Mouse (Mus musculus): ENCODE data around the gene Cog5. TPM values are rescaled to one million over a fixed set of nuclear protein-coding genes. Genes with fewer than 3 reads are reported as not detected.

Gene Cog5
- polyA plus RNA-seq, 1 experiment from 2014 or later = 34.9 TPM

GRCm38 (mm10) chr12:31713600-31713999 is 58.9 kb downstream of the Cog5 start, which contains the start of gene Gpr22:
Gene Gpr22, minus strand, starts transcription at chr12:31713947.
- ATAC-seq (replicated peaks; ENCODE audit: low FRiP score, low TSS enrichment, low read depth) = no peak
- H3K4me3 ChIP-seq (ENCODE audit: low read depth, low read length) = no peak within 1 kb of the TSS

GRCm38 (mm10) chr12:31714070-31714469 is 59.4 kb downstream of the Cog5 start:
- WGBS = 73% methylated on average over 3 of the region's 3 CpGs
- no peak overlapping the region for H3K27ac ChIP-seq (ENCODE audit: low read depth)

More at GRCm38 (mm10) chr12:31713600-31713999, 58.9 kb downstream of the Cog5 start, which contains the start of gene Gpr22:
- no peak within 1 kb of the TSS for H3K27ac ChIP-seq (ENCODE audit: low read depth)
- H3K4me2 ChIP-seq (ENCODE audit: low read length) = no peak within 1 kb of the TSS
- DNase-seq (ENCODE audit: low spot score) = no peak
- no peak within 1 kb of the TSS for H3K9ac ChIP-seq (ENCODE audit: low read length)
- no peaks in the 10 kb centered on the region for H3K27me3 ChIP-seq (replicated peaks; ENCODE audit: control insufficient read depth, insufficient read depth, low read length)
- H3K36me3 ChIP-seq (ENCODE audit: control insufficient read depth, insufficient read depth, low read length) = no peaks in the 10 kb centered on the region
- 45% methylated on average over 6 of the region's 6 CpGs for WGBS
- no peaks in the 10 kb centered on the region for H3K4me1 ChIP-seq (replicated peaks; ENCODE audit: control insufficient read depth, insufficient read depth, low read length)
- H3K9me3 ChIP-seq (ENCODE audit: control insufficient read depth, low read length) = no peaks in the 10 kb centered on the region

DNA sequence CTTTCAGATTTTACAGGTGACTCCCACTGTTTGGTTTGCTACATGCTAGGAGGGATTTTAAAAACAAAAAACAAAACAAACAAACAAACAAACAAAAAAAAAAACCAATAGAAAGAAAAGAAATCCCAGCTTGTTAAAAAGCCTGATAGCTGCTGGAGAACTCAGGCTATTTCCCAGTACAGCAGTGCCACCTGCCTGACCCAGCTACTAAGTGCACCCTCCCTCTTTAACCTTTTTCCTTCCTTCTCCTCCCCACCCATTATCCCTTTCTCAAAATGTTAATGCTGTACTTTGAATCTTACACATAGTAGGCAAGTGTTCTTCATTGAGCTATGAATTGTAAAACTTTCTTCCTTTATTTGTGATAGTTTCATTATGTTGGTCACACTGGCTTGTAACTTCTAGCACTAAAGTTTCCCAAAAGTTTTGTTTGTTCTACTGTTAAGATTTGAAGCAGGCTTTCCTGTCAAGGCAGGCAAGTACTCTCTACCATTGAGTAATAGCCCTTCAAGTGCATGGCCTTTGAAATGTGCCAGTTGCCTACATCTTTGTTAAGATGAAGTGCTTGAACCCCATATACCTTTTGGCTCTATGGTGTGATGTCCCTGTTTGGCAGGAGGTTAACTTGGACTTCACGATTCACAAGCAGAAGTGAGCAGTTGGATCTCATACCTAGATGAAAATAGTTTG is 65.1 kb downstream of the Cog5 start:
- 84% methylated on average over 1 of the region's 1 CpGs for WGBS
- Histone ChIP-seq H3K27ac (ENCODE audit: low read depth) (no peak overlapping the region), H3K36me3 (ENCODE audit: control insufficient read depth, insufficient read depth, low read length) (no peaks in the 10 kb centered on the region), H3K4me1 (replicated peaks; ENCODE audit: control insufficient read depth, insufficient read depth, low read length) (no peaks in the 10 kb centered on the region; the same call in 1 of the 2 replicates), H3K9ac (ENCODE audit: low read length) (no peak overlapping the region), H3K4me2 (ENCODE audit: low read length) (no peak overlapping the region), H3K4me3 (ENCODE audit: low read depth, low read length) (no peak overlapping the region), H3K27me3 (replicated peaks; ENCODE audit: control insufficient read depth, insufficient read depth, low read length) (no peaks in the 10 kb centered on the region), H3K9me3 (ENCODE audit: control insufficient read depth, low read length) (no peaks in the 10 kb centered on the region)
- DNase-seq (ENCODE audit: low spot score) = no peak
- no peak for ATAC-seq (replicated peaks; ENCODE audit: low FRiP score, low TSS enrichment, low read depth)

More at GRCm38 (mm10) chr12:31714070-31714469, 59.4 kb downstream of the Cog5 start:
- Histone ChIP-seq H3K9ac (ENCODE audit: low read length) (no peak overlapping the region), H3K4me1 (replicated peaks; ENCODE audit: control insufficient read depth, insufficient read depth, low read length) (no peaks in the 10 kb centered on the region; the same call in 1 of the 2 replicates), H3K27me3 (replicated peaks; ENCODE audit: control insufficient read depth, insufficient read depth, low read length) (no peaks in the 10 kb centered on the region), H3K36me3 (ENCODE audit: control insufficient read depth, insufficient read depth, low read length) (no peaks in the 10 kb centered on the region), H3K4me3 (ENCODE audit: low read depth, low read length) (no peak overlapping the region), H3K4me2 (ENCODE audit: low read length) (no peak overlapping the region), H3K9me3 (ENCODE audit: control insufficient read depth, low read length) (no peaks in the 10 kb centered on the region)
- ATAC-seq (replicated peaks; ENCODE audit: low FRiP score, low TSS enrichment, low read depth) (no peak), DNase-seq (ENCODE audit: low spot score) (no peak)

DNA sequence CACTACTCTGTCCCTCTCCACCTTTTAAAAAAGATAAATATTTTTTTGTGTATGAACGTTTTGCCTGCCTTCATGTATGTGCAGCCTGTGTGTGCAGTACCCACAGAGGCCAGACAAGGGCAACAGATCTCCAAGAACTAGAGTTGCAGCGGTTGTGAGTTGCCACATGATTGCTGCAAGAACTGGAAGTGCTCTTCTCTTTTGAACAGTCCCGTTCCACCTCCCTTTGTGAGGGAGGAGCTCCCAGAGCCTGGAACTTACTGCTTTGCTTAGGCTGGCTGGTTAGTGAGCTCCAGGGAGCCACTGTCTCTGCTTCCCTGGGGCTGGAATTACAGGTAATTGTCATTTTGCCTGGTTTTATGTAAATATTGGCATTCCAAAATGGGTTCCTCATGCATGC is 69.9 kb downstream of the Cog5 start:
- H3K4me3 ChIP-seq (ENCODE audit: low read depth, low read length) = no peak overlapping the region
- no peak for ATAC-seq (replicated peaks; ENCODE audit: low FRiP score, low TSS enrichment, low read depth)

GRCm38 (mm10) chr12:31725511-31726275 is 71.0 kb downstream of the Cog5 start:
- WGBS = 80% methylated on average over 12 of the region's 12 CpGs
- no peak overlapping the region for H3K9ac ChIP-seq (ENCODE audit: low read length)
- ATAC-seq (replicated peaks; ENCODE audit: low FRiP score, low TSS enrichment, low read depth) (no peak), DNase-seq (ENCODE audit: low spot score) (no peak)
- no peak overlapping the region for H3K4me2 ChIP-seq (ENCODE audit: low read length)
- no peaks in the 10 kb centered on the region for H3K27me3 ChIP-seq (replicated peaks; ENCODE audit: control insufficient read depth, insufficient read depth, low read length)
- no peaks in the 10 kb centered on the region for H3K9me3 ChIP-seq (ENCODE audit: control insufficient read depth, low read length)
- H3K4me1 ChIP-seq (replicated peaks; ENCODE audit: control insufficient read depth, insufficient read depth, low read length) = no peaks in the 10 kb centered on the region
- no peak overlapping the region for H3K4me3 ChIP-seq (ENCODE audit: low read depth, low read length)
- no peak overlapping the region for H3K27ac ChIP-seq (ENCODE audit: low read depth)
- H3K36me3 ChIP-seq (ENCODE audit: control insufficient read depth, insufficient read depth, low read length) = no peaks in the 10 kb centered on the region

More for the DNA sequence above, 69.9 kb downstream of the Cog5 start:
- no peak overlapping the region for H3K27ac ChIP-seq (ENCODE audit: low read depth)
- H3K36me3 ChIP-seq (ENCODE audit: control insufficient read depth, insufficient read depth, low read length) = no peaks in the 10 kb centered on the region
- no peaks in the 10 kb centered on the region for H3K4me1 ChIP-seq (replicated peaks; ENCODE audit: control insufficient read depth, insufficient read depth, low read length)
- WGBS = 79% methylated on average over 3 of the region's 3 CpGs
- DNase-seq (ENCODE audit: low spot score) = no peak
- no peak overlapping the region for H3K9ac ChIP-seq (ENCODE audit: low read length)
- H3K27me3 ChIP-seq (replicated peaks; ENCODE audit: control insufficient read depth, insufficient read depth, low read length) = no peaks in the 10 kb centered on the region
- no peaks in the 10 kb centered on the region for H3K9me3 ChIP-seq (ENCODE audit: control insufficient read depth, low read length)
- H3K4me2 ChIP-seq (ENCODE audit: low read length) = no peak overlapping the region

- Histone ChIP-seq H3K9ac (ENCODE audit: low read length) (no peak overlapping the region), H3K36me3 (ENCODE audit: control insufficient read depth, insufficient read depth, low read length) (no peaks in the 10 kb centered on the region), H3K4me2 (ENCODE audit: low read length) (no peak overlapping the region), H3K4me3 (ENCODE audit: low read depth, low read length) (no peak overlapping the region), H3K9me3 (ENCODE audit: control insufficient read depth, low read length) (no peaks in the 10 kb centered on the region), H3K27ac (ENCODE audit: low read depth) (no peak overlapping the region), H3K4me1 (replicated peaks; ENCODE audit: control insufficient read depth, insufficient read depth, low read length) (no peaks in the 10 kb centered on the region), H3K27me3 (replicated peaks; ENCODE audit: control insufficient read depth, insufficient read depth, low read length) (no peaks in the 10 kb centered on the region)
- WGBS = 52% methylated on average over 1 of the region's 1 CpGs
- DNase-seq (ENCODE audit: low spot score) (no peak), ATAC-seq (replicated peaks; ENCODE audit: low FRiP score, low TSS enrichment, low read depth) (no peak)
Observed at GRCm38 (mm10) chr12:31726707-31727106, 72.0 kb downstream of the Cog5 start.

DNA sequence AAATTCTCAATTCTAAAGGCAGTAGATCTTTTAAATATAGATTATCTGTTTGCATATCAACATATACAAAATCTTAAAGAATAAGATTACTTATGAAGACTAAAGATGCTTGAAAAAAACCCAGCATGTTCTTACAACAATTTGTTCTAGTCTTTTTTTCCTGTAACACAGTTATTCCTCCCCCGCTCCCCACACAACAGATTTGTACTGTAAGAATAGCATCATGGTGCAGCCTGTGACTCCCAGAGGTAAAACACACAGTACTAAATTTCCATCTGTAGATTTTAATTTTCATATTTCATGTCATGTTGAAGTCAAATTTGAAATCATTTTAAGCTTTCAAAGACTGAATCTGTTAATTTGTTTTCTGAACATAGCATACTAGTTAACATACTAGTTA is 75.5 kb downstream of the Cog5 start:
- Histone ChIP-seq H3K27me3 (replicated peaks; ENCODE audit: control insufficient read depth, insufficient read depth, low read length) (no peaks in the 10 kb centered on the region), H3K27ac (ENCODE audit: low read depth) (no peak overlapping the region), H3K9ac (ENCODE audit: low read length) (no peak overlapping the region), H3K4me2 (ENCODE audit: low read length) (no peak overlapping the region), H3K9me3 (ENCODE audit: control insufficient read depth, low read length) (no peaks in the 10 kb centered on the region), H3K36me3 (ENCODE audit: control insufficient read depth, insufficient read depth, low read length) (no peaks in the 10 kb centered on the region), H3K4me1 (replicated peaks; ENCODE audit: control insufficient read depth, insufficient read depth, low read length) (no peaks in the 10 kb centered on the region), H3K4me3 (ENCODE audit: low read depth, low read length) (no peak overlapping the region)
- 95% methylated on average over 1 of the region's 1 CpGs for WGBS
- ATAC-seq (replicated peaks; ENCODE audit: low FRiP score, low TSS enrichment, low read depth) = no peak
- DNase-seq (ENCODE audit: low spot score) = no peak

DNA sequence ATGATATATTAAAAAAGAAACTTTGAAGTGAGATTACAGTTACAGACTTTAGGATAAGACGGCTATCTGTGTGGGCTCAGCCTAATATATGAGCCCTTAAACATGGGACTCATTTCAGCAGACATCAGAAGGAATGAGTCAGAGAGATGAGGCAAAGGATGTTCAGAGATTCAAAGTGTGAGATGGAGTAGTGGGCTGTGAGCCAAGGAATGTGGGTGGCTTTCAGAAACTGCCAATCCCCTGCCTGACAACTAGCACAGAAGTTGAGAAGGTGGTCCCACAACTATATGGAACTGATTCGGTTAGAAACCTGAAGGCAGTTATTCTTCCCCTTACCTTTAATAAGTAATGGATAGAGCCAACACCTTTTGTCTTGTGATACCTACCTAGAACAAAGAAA is 79.9 kb downstream of the Cog5 start:
- WGBS = 87% methylated on average over 2 of the region's 2 CpGs
- DNase-seq (ENCODE audit: low spot score) (no peak), ATAC-seq (replicated peaks; ENCODE audit: low FRiP score, low TSS enrichment, low read depth) (no peak)
- Histone ChIP-seq H3K27me3 (replicated peaks; ENCODE audit: control insufficient read depth, insufficient read depth, low read length) (no peaks in the 10 kb centered on the region), H3K4me2 (ENCODE audit: low read length) (no peak overlapping the region), H3K4me3 (ENCODE audit: low read depth, low read length) (no peak overlapping the region), H3K4me1 (replicated peaks; ENCODE audit: control insufficient read depth, insufficient read depth, low read length) (no peaks in the 10 kb centered on the region), H3K27ac (ENCODE audit: low read depth) (no peak overlapping the region), H3K36me3 (ENCODE audit: control insufficient read depth, insufficient read depth, low read length) (no peaks in the 10 kb centered on the region), H3K9ac (ENCODE audit: low read length) (no peak overlapping the region), H3K9me3 (ENCODE audit: control insufficient read depth, low read length) (no peaks in the 10 kb centered on the region)
